Comparison of ENCODE assay signal across 8 mouse cellular contexts in the genomic region with DNA sequence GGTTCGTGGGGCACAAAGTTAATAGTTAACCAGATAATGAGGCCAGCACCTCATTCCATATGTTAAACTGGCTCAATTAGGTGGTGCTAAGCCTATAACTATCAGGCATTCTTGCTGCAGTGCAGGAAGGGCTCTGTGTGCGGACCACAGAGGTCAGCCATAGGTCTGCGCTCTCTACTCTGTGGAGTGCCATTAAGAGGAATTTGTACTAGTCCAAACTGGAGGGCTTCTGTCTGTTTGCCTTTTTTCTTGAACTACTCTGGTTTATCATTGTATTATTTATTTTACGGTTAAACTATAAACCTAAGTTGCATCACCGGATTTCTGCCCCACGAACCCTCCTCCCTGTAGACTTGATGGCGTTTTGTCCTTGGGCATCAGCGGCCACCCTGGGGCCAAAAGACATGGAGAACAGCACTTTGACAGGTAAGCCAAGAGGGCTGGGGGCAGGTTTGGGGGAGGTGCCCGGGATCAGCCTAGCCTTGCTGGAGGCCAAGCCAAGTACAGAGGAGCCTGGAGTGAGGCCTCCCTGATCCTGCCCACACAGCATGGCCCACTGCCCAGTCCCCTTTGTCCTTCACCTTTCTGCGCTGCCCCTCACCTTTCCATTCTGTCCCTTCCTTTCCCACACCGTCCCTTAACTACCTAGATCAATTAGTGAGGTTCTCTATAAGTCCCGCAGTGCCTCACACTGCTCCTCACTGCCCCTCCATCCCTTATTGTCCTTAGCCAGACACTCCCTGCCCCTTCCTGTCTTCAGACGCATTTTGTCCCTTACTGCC. TPM values are rescaled to one million over a fixed set of nuclear protein-coding genes. Genes with fewer than 3 reads are reported as not detected.
A peak's percentile ranks its signal among the peaks of the same experiment; 100 is the strongest.
DNase-seq lines count a peak whose midpoint lies in the region; ATAC-seq and TF ChIP-seq lines count a peak whose summit lies in the region.

A gene (plus strand): TSS at position 240 of the 782 bp plus-strand sequence.

- 43% methylated on average over 13 of the region's 13 CpGs for WGBS in lung, embryonic 15.5 days
- WGBS in stomach, postnatal 0 days, result 52% methylated on average over 13 of the region's 13 CpGs

- H3K36me3 ChIP-seq in lung, embryonic 15.5 days, result no peaks in the 10 kb centered on the region
- H3K36me3 ChIP-seq in stomach, postnatal 0 days (ENCODE audit: control insufficient read depth, insufficient read depth, low read length), result no peaks in the 10 kb centered on the region

- no peaks in the 10 kb centered on the region for H3K27me3 ChIP-seq in lung, embryonic 15.5 days
- no peaks in the 10 kb centered on the region for H3K27me3 ChIP-seq in stomach, postnatal 0 days (ENCODE audit: control insufficient read depth, insufficient read depth, low read length)

- DNase-seq in thymus, postnatal 0 days (ENCODE audit: low spot score), result no peak
- DNase-seq in thymus, postnatal 25 days, result no peak
- no peak for DNase-seq in heart, postnatal 14 days
- DNase-seq in kidney, postnatal 4 days, result peak; percentile 55 to 68
- DNase-seq in stomach, postnatal 0 days (ENCODE audit: low spot score), result peak; percentile 70

- TF ChIP-seq CTCF in embryonic fibroblast, embryonic 13.5 days (IDR thresholded peaks at IDR 0.05; ENCODE audit: borderline replicate concordance, insufficient read depth, low read length), result no peak
- no peak for TF ChIP-seq CTCF in stomach, postnatal 0 days (IDR thresholded peaks at IDR 0.05; ENCODE audit: low read depth)

- intact Hi-C loops in heart, postnatal 14 days (cut with DNase I), result loop anchor here (5.0 kb wide), 2 partner anchors 77 to 147 kb away; no protein-coding TSS in a partner anchor

- peak within 1 kb of the TSS; percentile 36; the same call in 1 of the 2 replicates for H3K9ac ChIP-seq in lung, embryonic 15.5 days
- H3K9ac ChIP-seq in stomach, postnatal 0 days (ENCODE audit: low read length), result peak within 1 kb of the TSS; percentile 45; the same call in 1 of the 2 replicates

- ATAC-seq in lung, embryonic 15.5 days (ENCODE audit: borderline replicate concordance, extremely low read depth, low FRiP score, low TSS enrichment), result peak; percentile 62
- ATAC-seq in stomach, postnatal 0 days (ENCODE audit: low FRiP score, low TSS enrichment), result peak; percentile 75
- ATAC-seq in inflammation-experienced regulatory T-cells, adult 6 months, result no peak

- TF ChIP-seq EP300 in stomach, postnatal 0 days (optimal IDR thresholded peaks at IDR 0.05), result no peak

- H3K4me3 ChIP-seq in embryonic fibroblast, embryonic 13.5 days (ENCODE audit: insufficient read depth, low read length), result no peak within 1 kb of the TSS; the same call in 1 of the 2 replicates
- H3K4me3 ChIP-seq in lung, embryonic 15.5 days, result peak within 1 kb of the TSS; percentile 59
- peak within 1 kb of the TSS; percentile 99 for H3K4me3 ChIP-seq in stomach, postnatal 0 days (ENCODE audit: low read depth, low read length)

- H3K27ac ChIP-seq in embryonic fibroblast, embryonic 13.5 days (ENCODE audit: insufficient read depth, low read length), result no peak within 1 kb of the TSS
- H3K27ac ChIP-seq in lung, embryonic 15.5 days, result peak within 1 kb of the TSS; percentile 95
- H3K27ac ChIP-seq in stomach, postnatal 0 days (replicated peaks), result peak within 1 kb of the TSS; percentile 100

- H3K9me3 ChIP-seq in lung, embryonic 15.5 days, result no peaks in the 10 kb centered on the region
- no peaks in the 10 kb centered on the region for H3K9me3 ChIP-seq in stomach, postnatal 0 days (ENCODE audit: control insufficient read depth, low read length)

- TF ChIP-seq POLR2A in embryonic fibroblast, embryonic 13.5 days (IDR thresholded peaks at IDR 0.05; ENCODE audit: low read depth, low read length), result no peak

- H3K4me2 ChIP-seq in lung, embryonic 15.5 days, result peak within 1 kb of the TSS; percentile 64
- peak within 1 kb of the TSS; percentile 68 for H3K4me2 ChIP-seq in stomach, postnatal 0 days (replicated peaks; ENCODE audit: low read depth)

- H3K4me1 ChIP-seq in embryonic fibroblast, embryonic 13.5 days (ENCODE audit: control insufficient read depth, insufficient read depth, low read length), result peaks cover 5% of the 10 kb centered on the region
- H3K4me1 ChIP-seq in lung, embryonic 15.5 days, result peaks cover 52% of the 10 kb centered on the region
- peaks cover 2% of the 10 kb centered on the region; the same call in 1 of the 2 replicates for H3K4me1 ChIP-seq in stomach, postnatal 0 days (replicated peaks; ENCODE audit: control insufficient read depth, insufficient read depth)

RNA-seq across cellular contexts. Expression of the gene that starts here (rescaled TPM):
- polyA plus RNA-seq in thymus, postnatal 0 days (2015; fragmentation: Nextera tagmentation; extraction: Ambion mirVana), result 15.7 and 16.7 TPM in 2 replicates
- 83.1 and 105 TPM in 2 replicates for polyA plus RNA-seq in embryonic fibroblast, embryonic 13.5 days (2011; ENCODE audit: insufficient read length, low read depth, missing spikeins)
- total RNA-seq in heart, postnatal 14 days (2021), result 10 to 100 TPM; 38.4 to 44.5 TPM
- polyA plus RNA-seq in lung, embryonic 15.5 days (2015; fragmentation: Nextera tagmentation; extraction: Ambion mirVana), result 41.7 and 42.7 TPM in 2 replicates
- 30.6 and 32.1 TPM in 2 replicates for polyA plus RNA-seq in stomach, postnatal 0 days (2015; fragmentation: Nextera tagmentation; extraction: Ambion mirVana)
- polyA plus RNA-seq in inflammation-experienced regulatory T-cells, adult 6 months (2017; shearing (Covaris generic)), result 1 to 10 TPM; 3.2 to 4.5 (median 3.6) TPM

Comparison
In these comparisons a context has a peak if more than half of its experiments do, and no peak if none do; other contexts are left out.
1. DNase-seq: peak in kidney, postnatal 4 days (2 of 2) and stomach, postnatal 0 days (single experiment); none in thymus, postnatal 0 days (single experiment), thymus, postnatal 25 days (single experiment) and heart, postnatal 14 days (0 of 2).